Mouse (Mus musculus) testis, postnatal 14 days (tissue): ENCODE measurements at regions not wholly inside any gene's neighbourhood (a gene's known extent, or its start where the extent isn't known, plus 50 kb on each side); places are given as distances from the start of the nearest gene placed in this dataset.
"Not testable (repeated sequence)": the region's sequence is repeated elsewhere in the genome, so short reads cannot be mapped to it uniquely, and the experiment has no call there.

Source experiments
- DNase-seq: peaks from one replicate; pipeline ENCODE4 v3.0.0; 2021; ENCODE audit warnings: low spot score

DNA sequence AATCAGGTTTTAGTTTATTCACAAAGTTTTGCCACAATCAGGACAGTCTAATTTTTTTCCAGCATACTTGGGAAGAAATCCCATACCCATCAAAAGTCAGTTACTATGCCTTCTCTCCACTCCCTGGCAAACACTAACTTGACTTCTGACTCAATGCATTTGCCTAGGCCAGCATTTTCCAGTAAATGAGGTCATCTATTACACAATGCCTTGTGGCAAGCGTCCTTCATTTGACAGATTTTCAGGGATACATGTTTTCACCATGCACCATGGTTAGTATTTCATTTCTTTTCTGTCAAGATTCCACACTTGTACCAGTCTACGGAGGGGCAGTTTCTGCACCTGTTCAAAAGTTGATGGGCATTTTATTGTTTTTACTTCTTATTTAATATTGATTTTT is 88.4 kb upstream of the Slc2a12 start:
- DNase-seq = not testable (repeated sequence)

GRCm38 (mm10) chr10:22569250-22570010 is 75.4 kb upstream of the Slc2a12 start:
- not testable (repeated sequence) for DNase-seq

GRCm38 (mm10) chr10:22574048-22574447 is 70.8 kb upstream of the Slc2a12 start:
- DNase-seq = not testable (repeated sequence)

DNA sequence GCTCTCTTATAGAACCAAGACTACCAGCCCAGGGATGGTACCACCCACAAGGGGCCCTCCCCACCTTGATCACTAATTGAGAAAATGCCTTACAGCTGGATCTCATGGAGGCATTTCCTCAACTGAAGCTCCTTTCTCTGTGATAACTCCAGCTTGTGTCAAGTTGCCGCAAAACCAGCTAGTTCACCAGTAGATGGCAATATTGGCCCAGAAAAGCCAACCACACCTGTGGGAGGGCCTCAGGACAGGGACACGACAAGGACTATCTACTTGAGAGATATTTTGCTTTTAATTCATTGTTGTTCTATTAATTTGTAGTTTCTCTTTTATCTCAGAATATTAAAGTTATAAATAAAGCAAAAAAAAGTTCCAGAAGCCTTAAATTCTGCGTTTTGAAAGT is 65.4 kb upstream of the Slc2a12 start:
- DNase-seq = peak; percentile 18

DNA sequence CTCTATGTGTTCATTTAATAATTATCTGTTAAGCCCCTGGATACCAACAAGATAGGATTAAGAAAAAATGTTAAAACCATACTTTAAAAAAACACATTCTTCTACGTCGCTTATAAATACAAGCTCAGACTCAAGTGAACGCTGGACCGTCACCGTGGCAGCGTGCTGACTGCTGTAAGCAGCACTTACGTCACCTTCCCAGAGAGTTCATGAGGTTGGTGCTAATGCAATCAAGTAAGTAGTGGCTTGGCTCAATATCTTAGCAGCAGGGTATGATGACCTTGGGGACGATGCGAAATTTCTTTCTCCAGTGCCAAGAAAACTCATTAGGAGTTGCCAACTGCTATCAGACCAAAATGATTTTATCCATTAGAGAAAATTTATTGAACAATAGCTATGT is 63.5 kb upstream of the Slc2a12 start:
- DNase-seq = not testable (repeated sequence)

GRCm38 (mm10) chr10:22583306-22583705 is 61.5 kb upstream of the Slc2a12 start:
- not testable (repeated sequence) for DNase-seq

GRCm38 (mm10) chr10:22588587-22588986 is 56.2 kb upstream of the Slc2a12 start:
- DNase-seq = not testable (repeated sequence)

DNA sequence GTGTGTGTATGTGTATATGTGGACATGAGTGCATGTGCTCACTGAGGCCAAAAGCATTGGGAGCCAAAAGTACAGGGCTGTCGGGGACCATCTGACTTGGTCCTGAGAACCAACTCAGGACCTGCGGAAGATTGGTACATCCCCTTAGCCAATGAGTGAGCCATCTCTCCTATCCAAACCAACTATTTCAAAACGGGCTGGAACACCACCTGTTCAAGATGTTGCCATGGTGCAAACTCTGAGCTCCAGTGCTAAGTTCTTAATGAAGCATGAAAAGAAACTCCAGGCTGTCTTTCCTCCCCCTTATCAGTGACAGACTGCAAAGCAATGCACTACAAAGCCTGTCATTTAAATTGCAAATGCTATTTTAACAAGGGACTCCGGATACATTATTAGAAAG is 53.1 kb upstream of the Slc2a12 start:
- DNase-seq = not testable (repeated sequence)

DNA sequence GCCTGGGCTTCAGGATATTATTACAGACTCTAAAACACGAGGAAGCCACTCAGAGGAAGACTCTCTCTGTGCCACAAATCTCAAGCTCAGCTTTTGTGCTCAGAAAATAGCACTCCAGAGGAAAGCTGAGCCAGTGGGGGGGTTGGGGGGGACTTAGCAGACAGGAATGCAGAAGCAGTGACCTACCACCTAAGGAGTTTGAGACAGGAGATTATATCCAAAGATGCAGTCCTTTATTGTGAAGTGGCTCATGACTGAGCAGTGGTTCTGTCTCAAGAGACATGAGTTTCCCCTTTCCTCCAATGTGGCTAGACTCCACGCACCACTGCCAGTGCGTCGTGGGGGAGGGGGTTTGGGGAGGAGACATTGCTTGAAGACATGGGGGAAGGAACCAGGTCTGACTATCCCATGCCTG is 52.6 kb upstream of the Slc2a12 start:
- not testable (repeated sequence) for DNase-seq

GRCm38 (mm10) chr10:22592752-22593151 is 52.1 kb upstream of the Slc2a12 start:
- not testable (repeated sequence) for DNase-seq
